Mouse (Mus musculus): ENCODE data around the gene 2010111I01Rik.

GRCm38 (mm10) chr13:63235551-63235950 is 270.9 kb downstream of the 2010111I01Rik start:
- no peak for TF ChIP-seq CTCF (IDR thresholded peaks at IDR 0.05)
- no peak for TF ChIP-seq POLR2A (IDR thresholded peaks at IDR 0.05; ENCODE audit: insufficient read depth, low read depth, low read length)

Measured in heart, adult 2 months (tissue).